Mouse (Mus musculus): ENCODE measurements around the gene Prkcb.

The Prkcb gene

DNA sequence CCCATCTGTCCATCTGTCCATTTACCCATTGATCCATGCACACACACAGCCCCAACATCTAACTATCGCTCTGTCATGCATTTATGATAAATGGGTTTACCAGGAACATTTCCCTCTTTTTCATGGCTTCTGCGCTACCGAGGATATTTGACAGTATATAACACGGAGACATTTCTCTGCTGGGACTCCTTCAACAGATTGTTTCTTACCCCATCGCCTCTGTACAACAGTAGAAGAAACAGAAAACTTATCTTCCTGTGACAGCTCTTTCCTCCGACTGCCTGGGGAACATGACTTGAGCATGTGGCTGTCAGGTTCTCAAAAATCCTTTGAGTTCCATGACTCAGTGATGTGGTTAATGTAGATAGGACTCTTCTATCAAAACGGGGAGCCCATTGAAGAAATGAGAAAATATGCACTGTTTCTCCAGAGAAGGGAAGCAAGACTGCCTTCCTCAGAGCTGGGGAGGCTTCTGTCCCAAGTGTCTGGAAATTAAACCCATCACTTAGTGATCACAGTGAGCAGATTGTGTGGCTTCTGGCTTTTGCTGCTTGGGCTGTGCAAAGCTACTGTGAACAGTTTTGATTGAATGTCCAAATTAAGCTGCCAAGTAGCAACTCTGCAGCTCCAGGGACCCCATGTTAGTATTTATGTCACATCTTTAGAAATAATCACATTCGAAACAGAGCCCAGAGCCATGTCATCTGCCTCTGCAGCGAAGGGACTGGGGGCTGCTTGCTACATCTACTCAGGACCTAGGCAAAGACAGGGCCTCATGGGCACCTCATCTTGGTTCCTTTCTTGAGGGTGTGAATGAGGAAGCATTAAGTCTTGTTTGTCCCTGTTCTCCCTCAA lies 211.4 kb downstream of the Prkcb start:
- in situ Hi-C loops (cut with MboI, MseI) = no loop called here

DNA sequence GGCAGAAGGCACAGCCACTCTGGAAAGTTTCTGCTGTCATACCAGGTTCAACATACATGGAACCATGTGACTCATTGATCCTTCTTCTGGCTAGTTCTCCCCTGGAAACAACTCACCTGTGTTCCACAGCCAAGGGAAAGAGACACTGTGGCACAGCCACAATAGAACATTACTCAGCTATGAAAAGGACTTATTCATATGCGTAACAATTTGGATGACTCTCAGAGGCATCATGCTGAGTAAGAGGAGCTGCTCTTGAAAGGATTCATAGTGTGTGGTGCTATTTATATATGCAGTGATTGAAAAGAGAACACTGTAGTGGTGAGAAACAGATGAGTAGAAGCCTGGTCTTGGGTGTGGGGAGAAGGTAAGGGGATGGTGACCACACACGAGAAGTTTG lies 217.9 kb downstream of the Prkcb start:
- in situ Hi-C loops (cut with MboI, MseI) = no loop called here

DNA sequence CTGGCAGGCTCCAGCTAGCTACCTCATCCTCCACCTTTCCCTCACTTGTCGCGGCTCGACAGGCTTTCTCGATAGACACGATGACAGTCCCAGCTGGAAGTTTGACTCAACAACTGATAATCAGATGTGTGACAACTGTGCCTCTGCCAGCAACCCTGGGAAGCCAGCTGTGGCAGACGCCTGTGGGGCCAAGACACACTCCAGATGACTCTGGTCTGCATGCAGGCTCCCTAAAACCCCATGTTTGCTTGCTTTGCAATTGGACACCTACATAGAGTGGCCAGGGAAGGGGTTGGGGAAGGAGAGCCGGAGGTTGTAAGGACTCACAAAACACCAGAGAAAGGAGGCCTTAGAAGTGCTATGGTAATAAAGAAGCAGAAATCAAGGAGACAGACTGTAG lies 221.4 kb downstream of the Prkcb start:
- in situ Hi-C loops (cut with MboI, MseI) = no loop called here

DNA sequence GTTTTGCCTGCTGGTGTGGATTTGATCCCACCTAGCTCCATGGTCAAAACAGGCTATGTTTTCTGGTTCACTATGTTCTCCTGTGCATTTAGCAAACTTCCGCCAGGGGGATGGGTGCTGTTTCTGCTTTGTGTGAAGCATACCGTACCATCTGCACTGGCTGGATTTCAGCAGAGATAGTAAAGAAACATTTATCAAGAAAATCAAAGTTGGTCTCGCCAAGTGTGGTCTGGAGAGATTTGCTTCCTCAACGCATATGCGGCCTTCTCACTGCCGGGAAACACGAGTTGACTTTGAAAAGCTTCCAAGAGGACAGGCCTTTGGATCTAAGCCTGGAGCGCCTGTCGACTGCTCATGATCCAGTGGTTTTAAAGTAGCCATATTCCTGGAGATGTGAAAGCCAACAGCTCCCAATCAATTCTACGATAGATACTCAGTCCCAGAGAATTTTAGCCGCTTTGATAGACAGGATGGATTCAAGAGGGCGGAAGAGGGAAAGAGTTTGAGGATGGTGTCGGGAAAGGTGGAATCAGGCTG lies 223.9 kb downstream of the Prkcb start:
- in situ Hi-C loops (cut with MboI, MseI) = no loop called here

DNA sequence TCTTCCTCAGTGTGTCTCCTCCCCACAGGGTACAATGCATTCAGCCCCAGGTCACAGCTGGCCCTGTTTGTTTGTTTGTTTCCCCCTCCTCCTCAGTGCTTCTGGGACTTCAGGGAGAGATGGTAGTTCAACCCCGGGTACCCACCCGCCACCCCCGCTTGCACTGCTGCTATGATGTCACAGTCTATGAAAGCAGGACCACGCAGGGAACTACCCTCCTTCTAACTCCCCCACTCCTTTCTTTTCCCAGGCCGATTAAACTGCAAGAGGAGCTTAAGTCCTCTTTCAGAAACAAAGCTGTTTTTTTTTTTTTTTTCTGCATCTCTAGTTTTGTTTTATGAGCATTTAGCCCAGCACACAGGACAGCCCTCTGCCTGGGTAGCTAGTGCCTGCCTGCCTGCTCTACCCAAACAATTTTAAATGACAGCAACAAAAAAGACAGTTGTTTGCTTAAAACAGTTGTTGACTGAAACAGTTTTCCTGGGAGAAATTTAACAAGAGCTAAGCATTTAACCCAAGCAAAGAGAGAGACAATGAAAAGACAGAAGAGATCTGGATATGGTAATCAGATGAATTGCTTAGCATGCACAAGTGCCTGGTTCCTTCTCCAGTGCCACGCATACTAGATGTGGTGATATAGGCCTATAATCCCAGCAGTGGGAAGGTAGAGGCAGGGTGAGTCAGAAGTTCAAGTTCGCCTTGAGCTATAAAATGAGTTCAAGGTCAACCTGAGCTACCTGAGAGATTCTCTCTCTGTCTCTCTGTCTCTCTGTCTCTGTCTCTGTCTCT lies 232.5 kb downstream of the Prkcb start:
- in situ Hi-C loops (cut with MboI, MseI) = no loop called here

DNA sequence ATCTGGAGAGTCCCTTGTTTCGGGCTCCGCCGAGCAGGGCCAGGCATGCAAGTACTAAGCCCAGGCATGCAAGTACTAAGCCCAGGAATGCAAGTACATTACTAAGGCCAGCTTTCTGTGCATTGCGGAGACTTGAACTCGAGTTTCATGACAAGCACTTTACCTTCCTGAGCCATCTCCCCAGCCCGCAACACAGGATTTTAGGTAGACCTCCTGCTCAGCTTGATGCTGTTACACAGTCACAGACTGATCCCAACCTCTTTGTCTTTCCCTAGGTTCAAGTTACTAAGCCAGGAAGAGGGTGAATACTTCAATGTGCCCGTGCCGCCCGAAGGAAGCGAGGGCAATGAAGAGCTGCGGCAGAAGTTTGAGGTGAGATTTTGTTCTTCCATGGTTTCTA lies 239.7 kb downstream of the Prkcb start:
- in situ Hi-C loops (cut with MboI, MseI) = no loop called here

DNA sequence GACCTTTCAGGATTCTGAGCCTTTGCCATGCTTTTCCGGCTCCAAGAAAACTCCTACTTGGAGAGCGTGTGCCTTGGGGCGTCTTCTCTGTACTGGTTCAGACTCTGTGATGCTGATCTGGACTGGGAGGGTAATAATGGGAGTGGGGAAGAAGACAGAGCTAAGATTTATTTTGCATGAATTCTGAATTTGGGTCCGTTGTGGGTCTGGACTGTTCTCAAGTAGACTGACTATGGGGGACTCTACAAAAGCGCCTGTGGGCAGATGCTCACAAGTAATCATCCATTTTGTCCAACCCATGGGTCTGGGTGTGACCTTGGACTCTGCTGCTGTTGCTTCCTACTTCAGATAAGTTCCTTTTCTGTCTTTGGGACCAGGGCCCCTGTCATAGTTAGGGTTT lies 240.1 kb downstream of the Prkcb start:
- in situ Hi-C loops (cut with MboI, MseI) = no loop called here

DNA sequence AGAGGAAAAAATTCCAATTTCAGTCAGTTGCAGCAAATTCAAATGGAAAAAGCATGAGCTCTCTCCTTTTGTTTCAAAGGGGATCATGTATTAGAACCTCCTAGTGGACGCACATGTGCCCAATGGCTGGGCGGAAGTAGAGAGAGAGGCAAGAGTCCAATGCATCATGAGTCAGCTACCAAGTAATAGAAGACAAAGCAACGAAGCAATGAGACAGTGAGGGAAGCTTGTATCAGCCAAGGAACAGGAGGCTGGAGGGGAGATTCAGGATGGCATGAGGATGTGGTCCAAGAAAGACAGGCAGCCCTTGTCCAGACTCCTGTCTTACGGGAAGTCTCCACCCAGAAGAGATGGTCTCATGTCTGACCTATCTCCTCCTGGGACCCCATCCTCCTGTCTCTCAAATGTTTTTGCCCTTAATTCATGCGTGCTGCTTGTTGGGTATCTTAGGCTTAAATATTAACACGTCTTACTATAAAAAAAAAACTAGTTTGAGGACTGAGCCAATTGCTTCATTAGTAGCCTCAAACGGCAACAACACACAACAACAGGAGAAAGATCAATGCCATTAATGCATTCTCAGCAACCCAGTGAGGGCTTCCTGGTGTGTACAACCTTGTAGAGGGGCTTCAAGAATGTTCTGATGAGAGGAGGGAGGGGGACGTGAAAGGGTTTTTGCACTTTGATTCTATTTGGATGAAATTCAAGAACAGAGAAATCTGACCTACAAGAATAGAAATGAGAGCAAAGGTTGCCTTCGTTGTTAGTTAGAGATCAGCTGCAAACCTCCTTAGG lies 245.2 kb downstream of the Prkcb start:
- in situ Hi-C loops (cut with MboI, MseI) = no loop called here

DNA sequence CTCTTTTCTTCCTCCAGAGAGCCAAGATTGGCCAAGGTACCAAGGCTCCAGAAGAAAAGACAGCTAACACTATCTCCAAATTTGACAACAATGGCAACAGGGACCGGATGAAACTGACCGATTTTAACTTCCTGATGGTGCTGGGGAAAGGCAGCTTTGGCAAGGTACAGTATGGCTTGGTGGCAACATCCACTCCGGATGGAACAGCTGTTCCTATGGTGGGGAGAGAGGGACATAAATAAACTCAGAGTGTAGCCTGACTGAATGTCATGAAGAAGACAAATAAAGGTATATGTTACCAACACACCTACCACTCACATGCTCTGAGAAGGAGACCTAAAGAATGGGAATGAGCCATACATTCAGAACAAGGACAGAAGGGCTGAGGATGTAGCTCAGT lies 256.1 kb downstream of the Prkcb start:
- in situ Hi-C loops (cut with MboI, MseI) = no loop called here

DNA sequence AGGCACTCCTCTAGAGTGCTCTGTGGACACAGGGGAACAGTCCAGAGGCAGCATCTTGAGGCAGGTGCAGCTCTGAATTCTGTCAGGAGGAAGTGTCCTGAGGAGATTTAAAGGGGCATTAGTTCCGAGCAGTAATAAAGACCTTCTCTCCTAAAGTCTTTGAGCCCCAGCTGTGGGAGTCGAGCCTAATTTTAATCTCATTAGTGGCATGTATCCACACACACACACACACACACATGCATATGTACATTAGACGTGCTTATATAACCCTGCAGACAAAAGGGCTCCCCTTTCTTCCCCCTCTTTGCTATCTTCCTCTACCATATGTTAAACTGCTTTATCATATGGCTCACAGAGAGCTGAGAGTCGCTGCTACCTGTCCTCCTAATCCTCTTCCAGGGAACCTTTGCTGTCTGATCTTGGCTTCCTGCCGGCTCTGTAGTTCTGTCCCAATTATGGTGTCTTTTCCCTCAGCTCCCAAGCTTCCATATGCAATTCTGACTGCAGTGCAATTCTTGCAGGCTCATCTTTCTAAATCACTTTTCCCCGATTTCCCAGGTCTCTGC lies 268.1 kb downstream of the Prkcb start:
- in situ Hi-C loops (cut with MboI, MseI) = no loop called here

DNA sequence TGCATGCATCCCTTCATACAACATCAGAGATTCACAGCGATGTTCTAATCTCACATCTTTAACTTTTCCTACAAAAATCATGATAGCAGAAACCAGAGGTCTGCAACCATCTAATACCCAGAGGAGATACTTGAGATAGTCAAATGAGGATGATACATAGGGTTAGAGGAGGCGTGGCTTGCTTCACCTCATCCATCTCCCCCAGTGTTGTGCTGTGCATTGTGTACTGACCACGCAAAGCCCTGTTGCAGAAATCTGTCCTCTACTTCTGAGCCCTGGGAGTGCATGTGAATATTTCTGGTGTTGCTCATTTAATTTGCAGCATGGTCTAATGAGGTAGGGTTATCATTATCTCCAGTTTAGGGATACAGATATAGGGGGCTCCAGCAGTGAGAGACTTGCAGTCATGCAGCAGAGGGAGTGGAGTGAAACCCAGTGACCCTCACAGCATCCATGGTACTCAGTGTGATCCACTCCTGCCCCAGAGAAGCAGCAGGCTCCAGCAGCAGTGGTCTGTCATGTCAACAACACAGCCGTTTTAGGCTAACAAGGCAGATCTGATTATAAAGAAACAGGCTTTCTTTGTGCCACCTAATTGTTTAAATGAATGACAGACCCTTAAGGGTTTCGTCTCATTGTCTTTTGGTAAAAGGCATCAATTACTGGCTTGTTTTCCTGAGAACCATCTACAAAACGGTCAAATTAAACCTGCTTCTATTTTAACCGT lies 269.7 kb downstream of the Prkcb start:
- in situ Hi-C loops (cut with MboI, MseI) = no loop called here

DNA sequence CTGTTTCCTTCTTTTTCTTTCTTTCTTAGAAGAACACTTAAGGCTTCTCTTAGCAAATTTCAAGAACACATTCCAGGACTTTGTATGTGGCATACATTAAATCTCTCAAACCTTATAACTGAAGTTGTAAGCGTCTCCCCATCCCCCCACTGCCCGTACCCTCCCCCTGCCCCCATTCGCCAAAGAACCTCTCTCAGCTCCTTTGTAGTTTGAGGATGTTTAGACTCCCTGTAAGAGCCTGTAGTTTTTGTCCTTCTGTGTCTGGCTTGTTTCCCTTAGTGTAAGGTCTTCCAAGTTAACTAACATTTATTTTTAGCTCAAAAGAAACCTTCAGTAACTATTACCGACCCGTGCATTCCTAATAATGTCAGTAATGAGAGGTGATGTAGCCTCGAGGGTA lies 270.4 kb downstream of the Prkcb start:
- in situ Hi-C loops (cut with MboI, MseI) = no loop called here

DNA sequence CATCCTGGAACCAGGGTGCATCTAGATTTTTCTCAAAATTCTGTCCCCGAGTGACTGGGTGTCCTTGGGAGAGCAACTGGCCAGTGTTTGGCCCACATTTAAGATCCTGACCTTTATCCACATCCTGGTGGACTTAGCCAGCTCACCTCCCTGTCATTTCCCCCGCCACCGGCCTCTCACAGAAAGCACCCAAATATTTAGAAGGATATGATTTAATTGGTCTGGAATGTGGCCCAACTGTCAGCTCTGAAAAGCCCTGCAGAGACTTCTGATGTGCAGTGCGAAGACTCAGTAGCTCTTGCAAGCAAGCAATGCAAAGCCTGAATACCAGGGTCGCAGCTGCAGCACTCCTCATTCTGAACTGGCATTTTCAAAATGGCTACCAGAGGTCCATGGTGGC lies 274.0 kb downstream of the Prkcb start:
- in situ Hi-C loops (cut with MboI, MseI) = no loop called here

DNA sequence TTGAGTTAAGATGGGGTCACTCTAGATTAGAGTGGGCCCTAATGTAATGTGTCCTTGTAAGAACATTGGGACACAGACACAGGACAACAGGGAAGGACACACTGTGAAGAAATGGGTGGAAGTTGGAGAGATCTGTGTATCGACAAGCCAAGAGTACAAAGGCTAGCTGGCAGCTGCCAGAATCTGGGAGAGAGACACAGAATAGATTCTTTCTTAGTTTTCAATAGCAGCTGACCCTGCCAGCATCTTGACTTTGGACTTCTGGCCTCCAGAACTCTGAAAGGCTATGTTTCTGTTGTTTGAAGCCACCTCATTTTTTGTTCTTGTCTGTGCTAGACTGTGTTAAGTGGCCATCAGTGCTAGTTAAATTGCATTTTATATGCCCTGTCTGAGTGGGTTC lies 276.8 kb downstream of the Prkcb start:
- in situ Hi-C loops (cut with MboI, MseI) = no loop called here

DNA sequence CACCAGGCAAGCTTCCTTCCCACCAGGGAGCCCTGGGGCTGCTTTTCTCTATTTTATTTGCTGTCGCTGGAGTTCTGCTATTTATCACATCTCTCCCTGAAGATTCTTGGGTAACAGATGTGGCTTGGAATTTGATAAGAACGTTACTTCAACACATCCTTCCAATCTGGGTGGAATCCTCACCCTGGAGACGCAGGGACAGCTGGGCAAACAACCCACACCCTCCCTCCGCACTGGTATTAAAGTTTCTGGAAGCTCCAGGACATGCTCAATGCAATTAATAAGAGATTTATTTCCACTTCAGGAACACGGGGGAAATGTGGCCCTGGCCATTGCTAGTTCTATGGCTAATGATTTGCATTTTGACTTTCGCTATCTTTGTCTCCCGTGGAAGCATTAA lies 277.5 kb downstream of the Prkcb start:
- in situ Hi-C loops (cut with MboI, MseI) = no loop called here

DNA sequence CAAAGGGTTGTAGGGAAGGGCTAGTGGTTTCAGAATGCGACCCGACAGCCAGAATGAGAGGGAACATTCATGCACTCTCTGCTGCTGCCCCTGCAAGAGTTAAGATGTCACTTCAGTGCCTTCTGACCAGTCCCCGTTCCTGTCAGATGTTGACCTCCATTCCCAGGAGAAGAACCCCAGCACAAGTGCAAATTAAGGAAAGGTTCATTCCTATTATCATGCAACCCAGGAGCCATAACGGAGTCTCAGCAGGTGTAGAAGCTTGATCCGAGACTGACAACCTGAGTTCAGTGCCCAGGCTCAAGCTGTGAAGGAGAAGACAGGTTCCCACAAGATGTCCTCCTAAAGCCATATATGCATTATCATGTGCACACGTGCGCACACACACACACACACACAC lies 280.2 kb downstream of the Prkcb start:
- in situ Hi-C loops (cut with MboI, MseI) = no loop called here

DNA sequence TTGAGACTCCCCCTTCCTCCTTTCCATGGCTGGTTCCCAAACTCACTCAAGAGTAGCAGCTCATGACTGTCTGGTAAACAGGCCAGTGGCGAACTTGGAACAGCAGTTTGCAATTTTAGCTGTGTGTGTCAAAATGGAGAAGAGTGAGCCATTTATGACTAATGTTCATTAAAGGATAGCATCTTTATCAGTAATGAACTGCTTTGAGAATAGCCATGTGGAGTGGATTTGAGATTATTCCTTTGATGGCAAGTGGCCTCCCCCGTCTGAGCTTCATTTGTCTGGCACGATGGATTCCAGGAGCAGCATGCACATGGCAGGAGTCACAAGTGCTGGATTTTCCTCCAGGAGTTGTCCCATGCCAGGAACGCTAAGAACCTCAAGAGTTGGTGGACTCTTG lies 281.9 kb downstream of the Prkcb start:
- in situ Hi-C loops (cut with MboI, MseI) = no loop called here

DNA sequence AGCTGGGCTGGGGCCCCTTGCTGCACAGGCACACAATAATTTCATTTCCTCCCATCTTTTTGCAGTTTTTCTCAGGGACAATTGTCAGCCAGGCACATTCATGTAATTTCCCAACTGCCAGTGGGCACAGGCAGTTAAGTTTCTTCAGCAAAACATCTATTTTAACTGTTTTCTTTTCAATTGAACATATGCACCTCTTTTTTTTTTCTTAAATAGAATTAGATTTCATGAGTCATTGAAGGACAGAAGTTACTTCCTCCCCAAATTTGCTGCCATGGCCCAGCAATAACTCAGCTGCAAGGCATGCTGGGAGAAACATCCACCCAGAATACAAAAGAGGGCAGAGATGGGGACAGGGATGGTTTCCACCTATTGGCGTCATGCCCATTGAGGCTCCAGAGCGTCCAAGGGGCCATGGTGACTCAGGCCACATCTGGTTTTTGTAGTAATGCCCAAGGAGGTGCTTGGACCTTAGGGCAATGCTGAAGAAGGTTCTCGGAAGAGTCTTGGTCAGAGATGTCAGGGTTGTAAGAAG lies 284.6 kb downstream of the Prkcb start:
- in situ Hi-C loops (cut with MboI, MseI) = no loop called here

DNA sequence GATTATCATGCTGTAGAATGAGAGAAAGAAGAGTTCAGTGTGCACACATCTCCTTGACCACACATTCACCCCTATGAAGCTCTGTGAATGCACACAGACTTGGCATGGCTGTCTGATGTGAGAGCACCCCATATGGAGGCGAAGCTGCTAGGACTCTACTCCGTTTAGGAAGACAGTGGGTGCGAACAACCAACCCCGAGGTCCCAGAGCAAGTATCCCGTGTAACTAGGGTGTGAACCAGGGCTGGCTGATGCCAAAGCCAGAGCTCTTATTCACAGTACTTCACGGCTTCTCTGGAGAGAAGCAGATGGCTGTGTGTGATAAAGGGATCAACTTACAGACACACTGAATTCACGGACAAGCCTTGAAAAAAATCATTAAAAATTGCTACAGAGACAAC lies 285.9 kb downstream of the Prkcb start:
- in situ Hi-C loops (cut with MboI, MseI) = no loop called here

DNA sequence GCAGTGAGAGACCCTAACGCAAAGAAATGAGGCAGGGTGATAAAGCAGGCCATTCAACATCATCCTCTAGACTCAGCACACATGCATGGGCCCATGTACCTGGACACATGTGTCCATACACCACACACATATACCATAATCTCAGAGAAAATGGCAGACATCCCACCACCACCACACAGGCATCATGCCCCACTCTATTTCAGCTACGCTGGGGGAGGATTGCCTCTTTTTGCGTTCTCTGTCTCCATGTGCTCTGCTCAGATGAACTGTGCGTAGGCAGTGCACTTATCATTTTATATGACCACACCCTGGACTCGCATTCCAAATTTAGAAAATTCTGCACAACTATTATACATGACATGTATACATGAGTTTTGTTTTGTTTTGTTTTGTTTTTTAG lies 286.5 kb downstream of the Prkcb start:
- in situ Hi-C loops (cut with MboI, MseI) = no loop called here

DNA sequence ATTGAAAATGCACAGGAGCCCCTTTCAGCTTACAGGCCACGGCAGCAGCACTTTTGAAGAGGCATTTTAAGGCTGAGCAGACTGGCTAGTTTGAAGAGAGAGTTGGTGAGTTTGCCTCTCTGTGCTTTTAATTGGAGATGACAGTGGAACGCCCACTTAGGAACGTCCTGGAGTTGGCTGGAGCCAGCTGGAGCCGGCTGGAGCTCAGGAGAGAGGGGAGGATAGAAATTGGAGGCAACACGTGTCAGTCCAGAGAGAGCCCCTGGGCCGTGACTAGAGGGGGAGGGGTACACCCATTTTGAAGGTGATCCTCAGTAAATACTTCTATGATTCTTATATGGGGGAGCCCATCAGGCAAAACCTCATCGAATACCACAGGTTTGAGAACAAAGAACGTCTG lies 287.0 kb downstream of the Prkcb start:
- in situ Hi-C loops (cut with MboI, MseI) = no loop called here

Data from T-helper 1 cell (primary cell).